Comparison of ENCODE assay signal across 32 mouse cellular contexts in the genomic region with DNA sequence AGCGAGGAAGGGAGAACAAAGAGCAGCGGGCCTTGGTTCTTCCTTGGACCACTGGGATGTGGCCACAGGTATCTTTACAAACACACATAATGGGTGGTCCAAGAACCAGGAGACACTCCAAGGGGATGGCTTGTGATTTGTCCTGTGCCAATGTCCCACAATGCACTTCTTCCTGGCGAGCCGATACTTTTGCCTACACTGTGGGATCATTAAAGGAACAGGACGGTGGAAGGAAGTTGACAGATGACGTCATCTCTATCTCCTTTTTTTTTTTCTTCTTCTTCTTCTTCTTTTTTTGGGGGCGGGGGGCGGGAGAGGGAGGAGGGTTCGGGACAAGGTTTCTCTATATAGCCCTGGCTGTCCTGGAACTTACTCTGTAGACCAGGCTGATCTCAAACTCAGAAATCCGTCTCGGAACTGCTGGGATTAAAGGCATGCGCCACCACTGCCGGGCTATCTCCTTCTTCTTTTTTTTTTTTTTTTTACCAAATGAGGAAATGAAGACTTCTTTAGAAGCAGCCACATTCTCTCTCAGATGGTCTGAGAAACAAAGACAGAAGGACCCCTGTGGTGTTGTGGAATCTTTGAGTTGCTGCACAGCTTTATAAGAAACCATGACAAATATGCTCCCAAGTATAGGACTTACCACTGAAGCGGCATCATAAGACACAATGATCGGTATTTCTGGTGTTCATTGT. TPM values are rescaled to one million over a fixed set of nuclear protein-coding genes. Genes with fewer than 3 reads are reported as not detected.
DNase-seq lines count a peak whose midpoint lies in the region; ATAC-seq and TF ChIP-seq lines count a peak whose summit lies in the region.
"Had no signal": no experiment of that assay in that cellular context is flagged by ENCODE, and none has a peak within 500 bp of the region (broad histone marks: within the 10 kb centered on the region; RNA-seq: fewer than 3 reads in every experiment).

No protein-coding gene starts in this region.

- no peak for ATAC-seq in liver, postnatal 0 days
- ATAC-seq in liver, embryonic 12.5 days: no peak
- ATAC-seq in kidney, embryonic 14.5 days (ENCODE audit: low FRiP score, low TSS enrichment): no peak
- ATAC-seq: forebrain, embryonic 14.5 days; intestine, postnatal 0 days; midbrain, embryonic 15.5 days had no signal

- no peak overlapping the region for H3K27ac ChIP-seq in liver, postnatal 0 days (ENCODE audit: low read depth)
- H3K27ac ChIP-seq in liver, embryonic 12.5 days: no peak overlapping the region
- H3K27ac ChIP-seq in macrophage: peak overlapping the region; percentile 36
- no peak overlapping the region for H3K27ac ChIP-seq in layer of hippocampus, adult 2 months
- H3K27ac ChIP-seq in kidney, embryonic 14.5 days (ENCODE audit: low read depth, low read length): no peak overlapping the region
- H3K27ac ChIP-seq: embryonic facial prominence, embryonic 10.5 days; embryonic facial prominence, embryonic 15.5 days; heart, adult 2 months; hindbrain, embryonic 14.5 days; kidney, embryonic 15.5 days; left cerebral cortex, adult 2 months; limb, embryonic 13.5 days; liver, embryonic 14.5 days; lung, embryonic 15.5 days; midbrain, embryonic 15.5 days; neural tube, embryonic 15.5 days had no signal

- no peaks in the 10 kb centered on the region for H3K9me3 ChIP-seq in liver, postnatal 0 days (ENCODE audit: low read length)
- no peaks in the 10 kb centered on the region for H3K9me3 ChIP-seq in liver, embryonic 12.5 days (replicated peaks)
- H3K9me3 ChIP-seq in E14TG2a.4 (ENCODE audit: low read length): no peaks in the 10 kb centered on the region
- no peaks in the 10 kb centered on the region for H3K9me3 ChIP-seq in kidney, embryonic 14.5 days (ENCODE audit: control insufficient read depth, low read length)
- H3K9me3 ChIP-seq: embryonic facial prominence, embryonic 10.5 days; embryonic facial prominence, embryonic 15.5 days; G1E; heart, embryonic 12.5 days; kidney, embryonic 15.5 days; limb, embryonic 13.5 days; lung, embryonic 15.5 days; midbrain, embryonic 15.5 days; neural tube, embryonic 15.5 days had no signal

- WGBS in liver, postnatal 0 days (ENCODE audit: insufficient replicate concordance): 54% methylated on average over 15 of the region's 15 CpGs
- 47% methylated on average over 14 of the region's 15 CpGs for WGBS in liver, embryonic 12.5 days (ENCODE audit: insufficient replicate concordance)
- 42% methylated on average over 13 of the region's 15 CpGs for WGBS in macrophage (ENCODE audit: missing documents)
- WGBS in kidney, embryonic 14.5 days: 87% methylated on average over 15 of the region's 15 CpGs

- peaks cover 2% of the 10 kb centered on the region for H3K4me1 ChIP-seq in liver, postnatal 0 days (ENCODE audit: insufficient read depth)
- H3K4me1 ChIP-seq in liver, embryonic 12.5 days: peaks cover 5% of the 10 kb centered on the region
- H3K4me1 ChIP-seq in E14TG2a.4 (replicated peaks; ENCODE audit: low read depth, low read length): peaks cover 46% of the 10 kb centered on the region
- 0 out of 2 replicates have a peak, but pooled peaks cover 4% of the 10 kb centered on the region for H3K4me1 ChIP-seq in kidney, embryonic 14.5 days (ENCODE audit: control insufficient read depth, insufficient read depth, low read length)

- no peak overlapping the region for H3K9ac ChIP-seq in liver, postnatal 0 days (replicated peaks)
- H3K9ac ChIP-seq in liver, embryonic 12.5 days: no peak overlapping the region
- H3K9ac ChIP-seq in kidney, embryonic 14.5 days (ENCODE audit: low read depth, low read length): no peak overlapping the region
- H3K9ac ChIP-seq: embryonic facial prominence, embryonic 15.5 days; heart, embryonic 12.5 days; hindbrain, embryonic 14.5 days; kidney, embryonic 15.5 days; limb, embryonic 13.5 days; liver, embryonic 14.5 days; lung, embryonic 15.5 days; midbrain, embryonic 15.5 days; neural tube, embryonic 15.5 days had no signal

- no peaks in the 10 kb centered on the region for H3K79me2 ChIP-seq in macrophage (ENCODE audit: inconsistent target)

- H3K27me3 ChIP-seq in liver, postnatal 0 days (ENCODE audit: insufficient read depth, low read length): no peaks in the 10 kb centered on the region
- peaks cover 19% of the 10 kb centered on the region for H3K27me3 ChIP-seq in liver, embryonic 12.5 days (replicated peaks)
- H3K27me3 ChIP-seq in E14TG2a.4 (ENCODE audit: insufficient read depth, low read length): no peaks in the 10 kb centered on the region; the same call in 1 of the 2 replicates
- no peaks in the 10 kb centered on the region for H3K27me3 ChIP-seq in kidney, embryonic 14.5 days (ENCODE audit: control insufficient read depth, insufficient read depth, low read length)
- H3K27me3 ChIP-seq: embryonic facial prominence, embryonic 15.5 days; heart, embryonic 12.5 days; kidney, embryonic 15.5 days; lung, embryonic 15.5 days; neural tube, embryonic 15.5 days had no signal

- no peaks in the 10 kb centered on the region for H3K36me3 ChIP-seq in liver, postnatal 0 days (replicated peaks; ENCODE audit: insufficient read depth, low read length)
- no peaks in the 10 kb centered on the region for H3K36me3 ChIP-seq in liver, embryonic 12.5 days
- H3K36me3 ChIP-seq in E14TG2a.4 (ENCODE audit: insufficient read depth, low read length) (no peaks in the 10 kb centered on the region), macrophage (ENCODE audit: inconsistent target) (no peaks in the 10 kb centered on the region)
- no peaks in the 10 kb centered on the region for H3K36me3 ChIP-seq in kidney, embryonic 14.5 days (ENCODE audit: control insufficient read depth, insufficient read depth, low read length)
- H3K36me3 ChIP-seq: embryonic facial prominence, embryonic 10.5 days; embryonic facial prominence, embryonic 15.5 days; G1E; heart, embryonic 12.5 days; kidney, embryonic 15.5 days; limb, embryonic 13.5 days; lung, embryonic 15.5 days; midbrain, embryonic 15.5 days; neural tube, embryonic 15.5 days had no signal

- no peak for TF ChIP-seq CTCF in liver, postnatal 0 days (IDR thresholded peaks at IDR 0.05; ENCODE audit: low read depth)
- TF ChIP-seq CTCF in E14TG2a.4 (conservative IDR thresholded peaks at IDR 0.05; ENCODE audit: low read length): no peak
- no peak for TF ChIP-seq CTCF in layer of hippocampus, adult 2 months (conservative IDR thresholded peaks at IDR 0.05)

- DNase-seq in liver, postnatal 0 days: no peak
- DNase-seq in MEL-GATA-1-ER (ENCODE audit: extremely low read depth, low read depth): peak; percentile 35
- DNase-seq in layer of hippocampus, adult 2 months (ENCODE audit: low spot score in 2 of 2): no peak
- DNase-seq in right cerebral cortex, adult 18-20 months: no peak
- DNase-seq: adrenal gland, adult 8-10 months; cerebellum, adult 8-10 months; cerebellum, postnatal 25 days; gastrocnemius, postnatal 36 days; heart, adult 2 months; kidney, postnatal 25 days; lung, postnatal 36 days; retina, postnatal 1 day; spleen, adult 18-20 months; thymus, postnatal 25 days had no signal

- TF ChIP-seq EP300 in liver, postnatal 0 days (IDR thresholded peaks at IDR 0.05; ENCODE audit: low read depth): no peak

- no peak overlapping the region for H3K4me3 ChIP-seq in liver, postnatal 0 days (ENCODE audit: low read depth, low read length)
- H3K4me3 ChIP-seq in liver, embryonic 12.5 days: no peak overlapping the region
- H3K4me3 ChIP-seq in E14TG2a.4 (replicated peaks; ENCODE audit: low read length): peak overlapping the region; percentile 61
- no peak overlapping the region for H3K4me3 ChIP-seq in macrophage (ENCODE audit: inconsistent target)
- H3K4me3 ChIP-seq in layer of hippocampus, adult 2 months: no peak overlapping the region
- H3K4me3 ChIP-seq in kidney, embryonic 14.5 days (ENCODE audit: low read length): no peak overlapping the region
- H3K4me3 ChIP-seq: embryonic facial prominence, embryonic 10.5 days; embryonic facial prominence, embryonic 15.5 days; heart, adult 2 months; heart, embryonic 12.5 days; kidney, embryonic 15.5 days; left cerebral cortex, adult 2 months; limb, embryonic 13.5 days; lung, embryonic 15.5 days; midbrain, embryonic 15.5 days; neural tube, embryonic 15.5 days had no signal

- peak overlapping the region; percentile 11 for H3K4me2 ChIP-seq in liver, postnatal 0 days (ENCODE audit: low read depth, low read length)
- H3K4me2 ChIP-seq in liver, embryonic 12.5 days: no peak overlapping the region
- no peak overlapping the region for H3K4me2 ChIP-seq in kidney, embryonic 14.5 days (replicated peaks; ENCODE audit: low read depth, low read length)
- H3K4me2 ChIP-seq: embryonic facial prominence, embryonic 15.5 days; heart, embryonic 12.5 days; hindbrain, embryonic 14.5 days; kidney, embryonic 15.5 days; limb, embryonic 13.5 days; lung, embryonic 15.5 days; midbrain, embryonic 15.5 days; neural tube, embryonic 15.5 days had no signal

RNA-seq across cellular contexts. Expression of a gene that starts 6.8 kb away (rescaled TPM):
- polyA plus RNA-seq in liver, postnatal 0 days (2015; fragmentation: Nextera tagmentation; extraction: Ambion mirVana): 37.0 and 39.4 TPM in 2 replicates
- 34.0 and 36.3 TPM in 2 replicates for polyA plus RNA-seq in liver, embryonic 12.5 days (2016; fragmentation: Nextera tagmentation; extraction: Ambion mirVana)
- 100 to 1,000 TPM in 25 of 26 experiments, 10 to 100 TPM in 1; 70.4 to 545 (median 156) TPM for total RNA-seq in macrophage (2018; cell fraction: chromatin; rRNA removed)
- 100 to 1,000 TPM; 155 to 296 (median 210) TPM for total RNA-seq in macrophage (2018; cell fraction: cytosol; rRNA removed)
- total RNA-seq in macrophage (2018; cell fraction: nucleus; rRNA removed): 100 to 1,000 TPM; 120 to 291 (median 146) TPM
- polyA plus RNA-seq in macrophage (2018): 131 to 179 TPM (median 142 TPM) in 3 replicates
- total RNA-seq in layer of hippocampus, adult 2 months (2021): 100 to 1,000 TPM; 221 to 227 TPM
- polyA plus RNA-seq in kidney, embryonic 14.5 days (2014; fragmentation: Nextera tagmentation; extraction: Ambion mirVana): 52.4 and 78.2 TPM in 2 replicates
